Mouse (Mus musculus) Muller cell, postnatal 12 days (primary cell): Measurements from ENCODE around the gene Comt.

ENCODE experiments used
- DNase-seq: peaks from one replicate; pipeline ENCODE4 v3.0.0-alpha.2; 2015; ENCODE audit errors: inconsistent ontology term

Comt gene

DNA sequence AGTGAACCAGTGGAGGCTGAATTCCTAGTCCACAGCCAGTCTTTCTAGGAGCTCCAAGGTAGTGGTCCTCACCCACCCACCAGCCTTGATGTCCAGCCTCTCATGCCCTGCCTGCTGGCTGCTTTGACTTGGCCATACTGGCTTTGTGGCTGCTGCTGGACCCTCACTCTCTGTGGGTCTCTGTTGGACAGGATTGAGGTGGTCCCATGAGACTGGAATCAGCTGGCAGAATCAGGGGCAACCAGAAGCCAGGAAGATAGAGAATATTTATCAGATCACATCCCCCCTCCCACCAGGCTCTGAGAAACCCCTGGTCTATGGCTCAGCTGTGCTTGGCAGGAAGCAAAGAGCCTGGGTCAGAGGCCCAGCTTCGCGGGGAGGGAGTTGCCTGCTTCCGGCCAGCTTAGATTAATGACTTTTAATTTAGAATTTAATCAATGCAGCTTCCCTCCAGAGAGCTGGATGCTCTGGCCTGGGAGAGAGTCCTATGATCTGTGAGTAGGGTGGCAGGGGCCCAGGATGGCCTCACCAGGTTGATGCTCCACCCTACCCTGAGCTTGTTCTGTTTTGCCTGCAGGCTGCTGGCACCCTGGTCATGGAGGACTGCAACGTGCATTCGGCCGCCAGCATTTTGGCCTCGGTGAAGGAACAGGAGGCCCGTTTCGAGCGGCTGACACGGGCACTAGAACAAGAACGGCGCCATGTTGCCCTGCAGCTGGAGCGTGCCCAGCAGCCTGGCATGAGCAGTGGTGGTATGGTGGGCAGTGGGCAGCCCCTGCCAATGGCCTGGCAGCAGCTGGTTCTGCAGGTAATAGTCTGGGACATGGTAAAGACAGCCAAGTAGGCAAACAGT lies 37.8 kb downstream of the Comt start:
- no peak for DNase-seq

DNA sequence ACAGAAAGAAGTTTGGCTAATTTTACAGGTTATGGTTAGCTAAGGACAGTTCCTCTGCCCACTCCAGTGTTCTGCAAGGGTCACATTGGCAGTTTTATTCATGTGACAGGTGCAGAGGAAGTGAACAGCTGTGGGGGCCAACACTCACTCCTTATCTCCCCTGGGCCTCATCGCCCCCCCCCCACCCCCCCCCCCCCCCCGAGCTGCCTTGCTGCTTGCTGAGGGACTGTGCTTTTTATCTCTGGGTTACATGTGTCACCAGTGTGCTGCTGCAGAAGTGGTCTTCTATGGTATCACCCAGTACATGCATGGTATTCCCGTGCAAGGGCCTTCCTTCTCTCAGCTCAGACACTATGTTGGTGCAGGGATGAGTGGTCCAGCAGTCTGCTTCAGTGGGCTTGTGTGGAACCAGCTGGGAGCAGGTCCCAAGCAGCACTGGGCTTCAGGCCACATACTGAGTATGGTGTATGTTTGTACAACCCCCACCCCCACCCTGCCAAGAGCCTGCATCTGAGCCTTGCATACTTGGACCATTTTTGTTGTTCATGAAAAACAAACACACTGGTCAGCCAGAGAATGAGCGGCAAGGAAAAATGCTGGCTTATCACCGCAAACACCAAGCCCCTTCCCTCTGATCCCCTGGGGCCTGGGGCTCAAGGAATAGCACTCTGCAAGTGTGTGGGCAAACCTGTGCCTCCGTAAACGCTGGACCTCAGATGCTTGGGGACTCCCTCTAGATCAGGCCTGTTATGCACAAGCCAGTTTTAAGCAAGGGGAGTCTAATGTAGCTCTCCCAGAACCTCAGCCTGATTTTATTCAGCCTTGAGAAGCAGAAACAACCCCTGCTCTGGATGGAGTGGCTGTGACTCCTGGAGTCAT lies 38.7 kb downstream of the Comt start:
- DNase-seq: peak; percentile 57

- DNase-seq: no peak
Observed at GRCm38 (mm10) chr16:18386972-18387371, 39.7 kb downstream of the Comt start.

- DNase-seq: peak; percentile 99
Observed at GRCm38 (mm10) chr16:18386451-18386850, 40.2 kb downstream of the Comt start.

DNA sequence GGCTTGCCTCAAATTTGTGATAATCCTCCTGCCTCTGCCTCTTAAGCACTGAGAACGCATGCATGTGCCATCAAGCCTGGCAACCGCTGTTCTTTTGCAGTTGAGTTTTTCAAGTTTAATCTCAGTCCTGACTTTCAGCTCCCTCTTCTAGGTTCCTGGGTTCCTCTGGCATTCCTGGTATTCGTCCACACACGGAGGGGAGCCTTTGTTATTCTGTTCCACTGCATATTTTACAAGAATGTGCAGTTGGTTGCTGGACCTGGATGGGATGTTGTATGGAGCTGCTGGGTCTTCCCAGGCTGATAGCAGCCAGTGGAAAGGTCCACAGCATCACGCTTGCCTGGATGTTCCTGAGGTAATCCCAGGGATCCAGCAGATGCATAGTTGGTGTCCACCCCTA lies 41.2 kb downstream of the Comt start:
- DNase-seq: peak; percentile 77

DNA sequence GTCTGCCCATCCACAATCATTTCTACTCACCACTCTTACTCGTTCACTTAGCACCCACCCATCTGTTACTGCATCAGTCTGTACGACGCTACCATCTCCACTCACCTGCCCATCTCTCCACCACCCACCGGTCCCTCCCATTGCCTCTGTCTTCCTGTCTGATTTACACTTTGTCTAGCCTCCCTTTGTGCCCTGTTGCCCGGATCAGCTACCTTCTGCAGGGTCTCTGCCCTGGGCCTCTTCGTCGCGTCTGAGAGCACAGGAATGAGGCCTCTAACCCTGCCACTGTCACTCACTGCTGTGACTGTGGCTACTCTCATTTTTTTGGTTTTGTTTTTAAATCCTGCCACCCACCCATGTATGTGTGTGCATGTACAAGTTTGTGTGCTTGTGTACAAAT lies 42.0 kb downstream of the Comt start:
- DNase-seq: no peak

GRCm38 (mm10) chr16:18384211-18384610 lies 42.4 kb downstream of the Comt start:
- no peak for DNase-seq

GRCm38 (mm10) chr16:18383756-18384155 lies 42.9 kb downstream of the Comt start:
- DNase-seq: peak; percentile 82

DNA sequence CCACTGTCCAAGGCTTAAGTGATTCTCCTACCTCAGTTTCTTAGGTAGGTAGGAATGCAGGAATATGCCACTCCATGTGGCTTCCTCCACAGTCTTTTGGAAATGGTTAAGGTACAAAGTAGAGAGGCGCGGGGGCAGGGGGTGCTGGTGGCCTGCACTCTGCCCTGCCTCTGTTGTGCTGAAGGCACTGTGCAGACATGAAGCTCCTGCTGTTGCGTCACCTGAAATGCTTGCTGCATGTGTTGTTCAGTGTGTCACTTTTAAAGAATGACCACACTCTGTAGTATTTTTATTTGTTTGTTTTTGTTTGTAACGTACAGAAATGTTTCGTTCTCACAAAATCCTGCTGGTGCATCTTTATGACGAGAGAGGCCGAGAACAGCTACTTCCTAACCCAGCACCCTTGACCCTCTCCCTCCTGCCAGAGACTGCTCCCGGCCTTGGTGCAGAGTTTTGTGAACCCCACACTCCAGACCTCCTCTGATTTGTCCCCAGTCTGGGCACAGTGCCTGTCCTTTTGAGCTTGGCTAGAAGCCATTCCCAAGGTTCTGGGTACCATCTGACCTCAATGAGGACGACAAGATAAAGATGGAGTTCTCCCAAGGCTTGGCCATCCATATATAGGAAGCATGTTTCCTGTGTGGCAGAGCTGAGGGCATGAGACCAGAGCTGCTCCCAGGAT lies 43.5 kb downstream of the Comt start:
- no peak for DNase-seq

DNA sequence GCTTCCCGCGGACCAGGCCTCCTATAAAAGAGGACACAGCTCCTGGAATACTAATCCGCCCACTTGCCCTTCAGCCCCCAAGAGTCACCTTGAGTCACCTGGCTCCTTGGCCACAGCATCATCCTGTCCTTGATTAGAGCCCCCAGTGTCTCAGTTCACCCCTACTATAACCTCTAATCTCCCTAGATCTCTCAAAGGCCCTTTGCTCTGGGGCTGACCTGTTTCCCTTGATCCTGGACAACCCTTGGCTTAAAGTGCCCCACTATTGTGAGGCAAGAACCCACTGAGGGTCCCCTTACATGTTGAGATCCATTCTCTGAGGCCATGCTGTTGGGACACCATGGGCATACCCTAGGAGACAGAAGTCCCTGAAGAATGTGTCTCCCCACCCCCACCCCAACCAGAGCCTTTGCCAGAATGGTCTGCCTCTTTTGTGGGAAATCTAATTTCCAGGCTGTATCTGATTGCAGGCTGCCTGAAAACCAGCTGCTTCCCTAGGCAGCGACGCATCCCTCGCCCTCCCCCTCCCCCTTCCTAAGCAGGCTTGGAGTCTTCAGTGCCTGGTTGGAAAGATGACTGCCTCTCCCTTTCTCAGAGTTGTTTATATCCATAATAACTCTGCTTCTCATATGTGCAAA lies 44.9 kb downstream of the Comt start:
- peak; percentile 77 for DNase-seq

GRCm38 (mm10) chr16:18380495-18381063 lies 46.1 kb downstream of the Comt start:
- DNase-seq: no peak

DNA sequence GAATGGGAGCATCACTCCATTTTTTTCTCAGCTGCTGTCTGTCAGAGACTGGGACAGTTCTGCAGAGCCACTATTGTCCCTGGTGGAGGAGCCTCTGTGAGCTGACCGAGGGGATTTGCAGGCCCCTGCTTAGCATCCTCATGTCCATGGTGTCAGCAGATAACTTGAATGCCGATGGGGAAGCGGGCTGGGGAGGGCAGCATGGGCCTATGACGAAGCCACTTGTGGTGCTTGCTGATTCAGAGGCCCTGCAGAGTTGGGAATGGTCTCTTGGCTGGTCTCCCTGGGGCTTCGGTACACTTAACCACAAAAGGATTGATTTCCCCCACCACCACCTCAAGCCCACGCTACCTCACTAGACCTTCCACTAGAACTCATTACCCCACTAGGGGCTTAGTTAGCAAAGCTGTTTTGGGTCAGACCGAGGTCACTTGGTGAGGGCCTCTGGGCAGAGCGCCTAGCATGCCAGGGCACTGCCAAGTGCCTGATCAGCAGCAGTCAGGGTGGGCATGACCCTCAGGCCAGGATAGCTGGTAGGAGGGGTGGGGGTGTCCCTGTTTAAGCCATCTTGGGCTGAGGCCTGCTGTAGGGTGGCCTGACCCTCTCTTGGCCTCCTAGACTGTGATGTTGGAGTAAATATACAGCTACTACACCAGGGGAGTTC lies 47.2 kb downstream of the Comt start:
- peak; percentile 92 for DNase-seq

DNA sequence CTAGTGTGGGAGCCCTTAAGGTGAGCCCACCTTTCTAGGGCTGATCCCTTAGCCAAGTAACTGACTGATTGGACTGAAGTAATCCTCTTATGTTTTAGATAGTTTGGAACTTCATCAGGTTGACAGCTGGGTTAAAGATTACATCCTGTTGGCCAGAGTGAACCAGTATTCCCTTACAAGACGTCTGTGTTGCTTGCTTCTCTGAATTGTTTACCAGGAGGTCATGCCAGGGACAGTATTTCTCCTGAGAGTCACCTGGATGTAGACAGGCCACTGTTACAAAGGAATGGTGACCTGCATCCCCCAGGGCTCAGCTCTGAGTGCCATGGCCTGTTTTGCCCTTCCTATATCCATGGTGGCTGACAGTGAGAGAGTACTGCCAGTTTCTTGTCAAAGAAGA lies 48.2 kb downstream of the Comt start:
- DNase-seq: no peak

GRCm38 (mm10) chr16:18377203-18377602 lies 49.4 kb downstream of the Comt start:
- DNase-seq: no peak

GRCm38 (mm10) chr16:18376297-18376954 lies 50.2 kb downstream of the Comt start:
- no peak for DNase-seq

- DNase-seq: no peak
Observed at GRCm38 (mm10) chr16:18373632-18374031, 53.0 kb downstream of the Comt start.

DNA sequence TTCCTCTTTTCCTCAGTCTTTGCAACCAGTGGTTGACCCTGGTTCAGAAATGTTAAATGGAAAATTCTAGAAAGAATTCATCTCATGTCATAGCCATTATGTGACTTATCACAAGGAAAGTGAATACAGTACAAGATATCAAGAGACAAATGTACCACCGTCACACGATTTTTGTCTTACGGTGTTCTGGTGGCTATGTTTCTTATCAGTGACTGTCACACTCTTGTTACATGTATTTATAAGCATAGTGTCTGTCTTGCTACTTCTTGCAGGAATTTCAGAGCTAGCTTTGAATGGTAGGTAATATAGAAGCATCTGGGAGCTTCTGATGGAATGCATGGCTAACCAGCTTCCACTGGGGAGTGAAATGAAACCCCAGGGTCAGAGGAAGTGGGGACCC lies 56.5 kb downstream of the Comt start:
- DNase-seq: no peak

DNA sequence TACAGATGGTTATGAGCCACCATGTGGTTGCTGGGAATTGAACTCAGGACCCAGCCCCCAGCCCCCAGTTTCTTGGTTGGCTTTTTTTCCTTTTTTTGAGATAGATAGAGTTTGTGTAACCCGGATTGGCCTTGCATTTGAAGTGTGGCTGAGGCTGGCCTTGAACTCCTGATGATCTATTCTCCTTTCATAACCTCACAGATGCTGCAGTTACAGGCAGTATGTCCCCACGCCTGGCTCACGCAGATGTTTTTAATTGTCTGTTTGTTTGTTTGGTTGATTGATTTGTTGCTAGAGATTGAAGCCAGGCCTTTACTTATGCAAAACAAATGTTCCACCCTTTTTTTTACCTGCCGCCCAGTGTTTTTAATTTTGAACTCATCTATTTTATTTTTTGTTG lies 59.8 kb downstream of the Comt start:
- DNase-seq: no peak

- no peak for DNase-seq
Observed at GRCm38 (mm10) chr16:18362948-18363347, 63.7 kb downstream of the Comt start.

GRCm38 (mm10) chr16:18360151-18360805 lies 66.4 kb downstream of the Comt start:
- no peak for DNase-seq
